Mouse (Mus musculus) liver, embryonic 14.5 days (tissue): ENCODE measurements around the gene Rab3c.

ENCODE experiments used
- CTCF ChIP-seq: IDR thresholded peaks from 2 replicates; pipeline ENCODE4 v1.5.1; 2016; ENCODE audit warnings: antibody characterized with exemption, low read depth, control low read depth
- EP300 ChIP-seq: IDR thresholded peaks from 2 replicates; pipeline ENCODE4 v1.6.1; 2016; ENCODE audit warnings: antibody characterized with exemption, low read depth

- TF ChIP-seq CTCF (no peak), EP300 (no peak)
Measured at GRCm38 (mm10) chr13:110067149-110067548, 213.6 kb downstream of the Rab3c start.
